Mouse (Mus musculus) embryonic fibroblast, embryonic 13.5 days (primary cell): ENCODE measurements around the gene Gm7534.

ENCODE experiments used
- CTCF ChIP-seq: IDR thresholded peaks from 2 replicates; pipeline ENCODE4 v1.5.1; 2011; ENCODE audit warnings: mild to moderate bottlenecking, control low read depth, low read length, moderate library complexity, borderline replicate concordance; ENCODE audit not compliant: insufficient read depth
- POLR2A ChIP-seq: IDR thresholded peaks from 2 replicates; pipeline ENCODE4 v1.6.1; 2011; ENCODE audit warnings: low read depth, mild to moderate bottlenecking, control low read depth, low read length, moderate library complexity

DNA sequence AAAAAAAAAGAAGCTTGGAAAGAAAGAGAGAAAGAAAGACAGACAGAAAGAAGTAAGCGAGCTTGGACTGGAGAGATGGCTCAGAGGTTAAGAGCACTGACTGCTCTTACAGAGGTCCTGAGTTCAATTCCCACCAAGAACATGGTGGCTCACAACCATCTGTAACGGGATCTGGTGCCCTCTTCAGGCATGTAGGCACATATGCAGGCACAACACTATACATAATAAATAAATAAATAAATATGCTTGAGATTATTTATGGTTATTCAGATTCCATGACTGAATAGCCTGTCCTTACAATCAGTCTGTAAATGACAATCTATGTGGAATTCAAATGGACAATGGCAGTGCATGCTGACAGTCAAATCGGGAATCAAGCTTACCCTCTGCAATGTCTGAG lies 35.9 kb downstream of the Gm7534 start:
- no peak for TF ChIP-seq CTCF
- TF ChIP-seq POLR2A = no peak
